Mouse (Mus musculus): ENCODE measurements around the gene Hnf1a.
A peak's percentile ranks its signal among the peaks of the same experiment; 100 is the strongest.

Gene Hnf1a

GRCm38 (mm10) chr5:114970824-114971227 is at the start of gene Hnf1a:
TSS of gene Hnf1a (minus strand) at chr5:114971094.
- DNase-seq: no peak

- DNase-seq: no peak
Observed at GRCm38 (mm10) chr5:115018813-115019212, 47.9 kb upstream of the Hnf1a start.

GRCm38 (mm10) chr5:115018270-115018669 is 47.4 kb upstream of the Hnf1a start:
- DNase-seq: no peak

- no peak for DNase-seq
Observed at GRCm38 (mm10) chr5:115015121-115015520, 44.2 kb upstream of the Hnf1a start.

- no peak for DNase-seq
Observed at GRCm38 (mm10) chr5:115014570-115014969, 43.7 kb upstream of the Hnf1a start.

- no peak for DNase-seq
Observed at GRCm38 (mm10) chr5:115013436-115013835, 42.5 kb upstream of the Hnf1a start.

GRCm38 (mm10) chr5:115011519-115012261 is 40.8 kb upstream of the Hnf1a start:
- peak; percentile 58 for DNase-seq

GRCm38 (mm10) chr5:115011217-115011518 is 40.3 kb upstream of the Hnf1a start:
- no peak for DNase-seq

- peak; percentile 96 for DNase-seq
Observed at GRCm38 (mm10) chr5:115010577-115011216, 39.8 kb upstream of the Hnf1a start, which contains the start of gene Sppl3. TSS of gene Sppl3 (plus strand) at chr5:115011137.

- DNase-seq: no peak
Observed at GRCm38 (mm10) chr5:115009961-115010360, 39.1 kb upstream of the Hnf1a start.

- no peak for DNase-seq
Observed at GRCm38 (mm10) chr5:115009143-115009542, 38.2 kb upstream of the Hnf1a start.

GRCm38 (mm10) chr5:115008307-115008706 is 37.4 kb upstream of the Hnf1a start:
- no peak for DNase-seq

GRCm38 (mm10) chr5:115007768-115008167 is 36.9 kb upstream of the Hnf1a start:
- no peak for DNase-seq

- DNase-seq: no peak
Observed at GRCm38 (mm10) chr5:115003224-115003873, 32.5 kb upstream of the Hnf1a start.

GRCm38 (mm10) chr5:115002781-115003180 is 31.9 kb upstream of the Hnf1a start:
- DNase-seq: no peak

GRCm38 (mm10) chr5:115001464-115001863 is 30.6 kb upstream of the Hnf1a start:
- no peak for DNase-seq

- DNase-seq: no peak
Observed at GRCm38 (mm10) chr5:115000503-115000902, 29.6 kb upstream of the Hnf1a start.

- DNase-seq: no peak
Observed at GRCm38 (mm10) chr5:114997327-114997726, 26.4 kb upstream of the Hnf1a start.

GRCm38 (mm10) chr5:114996447-114996846 is 25.6 kb upstream of the Hnf1a start:
- no peak for DNase-seq

- DNase-seq: no peak
Observed at GRCm38 (mm10) chr5:114985074-114985473, 14.2 kb upstream of the Hnf1a start.

GRCm38 (mm10) chr5:114982001-114982400 is 11.1 kb upstream of the Hnf1a start:
- DNase-seq: no peak

GRCm38 (mm10) chr5:114980122-114980748 is 9.3 kb upstream of the Hnf1a start:
- peak; percentile 34 for DNase-seq

Data from retina, postnatal 1 day (tissue).